Mouse (Mus musculus): ENCODE measurements around the gene Rnpc3.

- TF ChIP-seq HCFC1 (IDR thresholded peaks at IDR 0.05; ENCODE audit: borderline replicate concordance, insufficient read depth, low read length) (no peak), ZC3H11A (IDR thresholded peaks at IDR 0.05; ENCODE audit: borderline replicate concordance, low read depth, low read length) (no peak)
These were observed 55.4 kb downstream of the Rnpc3 start for GRCm38 (mm10) chr3:113574578-113574977.

Data from ES-E14 (cell line).